Mouse (Mus musculus) MN1 (cell line): ENCODE data around the gene Tpbpb.
"Not testable (repeated sequence)": the region's sequence is repeated elsewhere in the genome, so short reads cannot be mapped to it uniquely, and the experiment has no call there.

Source experiments
- DNase-seq: peaks from one replicate; pipeline ENCODE4 v3.0.0-alpha.2; 2016; ENCODE audit warnings: low spot score

The Tpbpb gene

DNA sequence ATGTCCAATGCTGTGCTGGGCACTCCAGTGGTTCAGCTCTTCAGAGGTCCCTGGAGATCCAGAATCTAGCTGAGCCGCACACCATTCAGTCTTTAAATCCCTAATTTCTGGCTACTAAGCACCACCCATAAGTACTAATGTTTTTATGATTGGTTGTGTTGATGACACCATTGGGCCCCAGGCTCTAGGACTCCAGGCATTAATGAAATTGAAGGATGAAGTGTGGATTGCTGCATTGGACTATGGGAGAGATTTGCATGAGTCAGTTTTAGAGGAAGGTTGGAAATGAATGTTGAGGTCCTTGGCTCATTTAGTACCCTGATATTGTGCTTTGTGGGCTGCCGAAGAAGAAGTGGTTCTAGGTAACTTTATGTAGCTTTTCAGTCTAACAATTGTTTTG is at the start of gene Tpbpb:
Gene Tpbpb, minus strand, starts transcription at position 101 of the 400 bp plus-strand sequence.
- not testable (repeated sequence) for DNase-seq

DNA sequence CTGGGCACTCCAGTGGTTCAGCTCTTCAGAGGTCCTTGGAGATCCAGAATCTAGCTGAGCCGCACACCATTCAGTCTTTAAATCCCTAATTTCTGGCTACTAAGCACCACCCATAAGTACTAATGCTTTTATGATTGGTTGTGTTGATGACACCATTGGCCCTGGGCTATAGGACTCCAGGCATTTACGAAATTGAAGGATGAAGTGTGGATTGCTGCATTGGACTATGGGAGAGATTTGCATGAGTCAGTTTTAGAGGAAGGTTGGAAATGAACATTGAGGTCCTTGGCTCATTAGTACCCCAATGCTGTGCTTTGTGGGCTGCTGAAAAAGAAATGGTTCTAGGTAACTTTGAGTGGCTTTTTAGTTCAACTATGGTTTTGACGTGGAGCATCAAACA is 37.2 kb upstream of the Tpbpb start, which contains the start of gene Tpbpa:
Gene Tpbpa, minus strand, starts transcription at position 101 of the 400 bp plus-strand sequence.
- DNase-seq, result not testable (repeated sequence)

DNA sequence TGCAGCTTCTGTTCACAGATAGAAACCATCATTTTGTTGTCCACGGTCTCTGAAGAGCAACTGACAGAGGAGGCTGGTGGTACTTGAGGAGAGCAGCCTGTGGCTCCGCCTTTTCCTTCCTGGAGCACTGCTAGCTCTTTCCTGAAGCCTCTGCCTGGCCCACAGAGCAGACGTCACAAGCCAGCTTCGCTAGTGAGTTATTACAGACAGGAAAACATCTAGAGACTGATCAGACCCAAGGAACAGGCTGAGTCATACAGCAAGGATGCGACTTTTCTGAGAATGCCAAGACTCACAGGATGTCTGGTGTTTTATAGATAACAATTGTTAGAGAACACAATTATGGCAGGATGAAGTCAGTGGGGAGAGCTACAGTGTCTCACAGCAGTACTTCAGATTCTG is 31.8 kb upstream of the Tpbpb start, which contains the start of the genes Gm49391 and Ctla2a:
Gene Gm49391, minus strand, starts transcription at position 72 of the 402 bp plus-strand sequence.
Gene Ctla2a, minus strand, starts transcription at position 126 of the 402 bp plus-strand sequence.
- DNase-seq, result peak; percentile 73

DNA sequence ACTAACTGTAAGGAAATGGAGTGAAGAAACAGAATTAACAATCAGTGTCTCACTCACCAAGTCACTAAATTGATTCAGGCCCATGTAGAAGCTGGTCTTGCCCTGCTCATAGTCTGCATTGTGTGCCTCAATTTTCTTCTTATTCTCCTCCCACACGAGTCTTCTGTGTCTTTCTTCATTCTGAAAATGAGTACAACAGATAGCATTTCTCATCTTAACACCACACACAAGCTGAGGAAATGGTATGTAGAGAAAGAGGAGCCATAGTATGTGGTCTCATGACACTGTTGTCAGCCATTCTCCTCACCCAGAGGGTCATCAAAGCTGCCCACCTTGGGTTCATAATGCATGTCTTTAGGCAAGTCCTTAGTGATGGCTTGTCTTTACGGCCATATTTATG is 30.8 kb upstream of the Tpbpb start, which contains the start of gene Gm49393:
Gene Gm49393, minus strand, starts transcription at position 101 of the 400 bp plus-strand sequence.
- DNase-seq, result not testable (repeated sequence)

DNA sequence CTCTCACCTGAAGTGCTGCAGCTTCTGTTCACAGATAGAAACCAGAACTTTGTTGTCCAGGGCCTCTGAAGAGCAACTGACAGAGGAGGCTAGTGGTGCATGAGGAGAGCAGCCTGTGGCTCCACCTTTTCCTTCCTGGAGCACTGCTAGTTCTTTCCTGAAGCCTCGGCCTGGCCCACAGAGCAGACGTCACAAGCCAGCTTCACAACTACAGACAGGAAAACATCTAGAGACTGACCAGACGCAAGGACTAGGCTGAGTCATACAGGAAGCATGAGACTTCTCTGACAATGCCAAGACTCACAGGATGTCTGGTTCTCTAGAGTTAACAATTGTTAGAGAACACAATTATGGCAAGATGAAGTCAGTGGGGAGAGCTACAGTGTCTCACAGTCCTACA is 7.4 kb downstream of the Tpbpb start, which contains the start of gene Ctla2b:
Gene Ctla2b, minus strand, starts transcription at position 120 of the 400 bp plus-strand sequence.
- DNase-seq, result peak; percentile 74

DNA sequence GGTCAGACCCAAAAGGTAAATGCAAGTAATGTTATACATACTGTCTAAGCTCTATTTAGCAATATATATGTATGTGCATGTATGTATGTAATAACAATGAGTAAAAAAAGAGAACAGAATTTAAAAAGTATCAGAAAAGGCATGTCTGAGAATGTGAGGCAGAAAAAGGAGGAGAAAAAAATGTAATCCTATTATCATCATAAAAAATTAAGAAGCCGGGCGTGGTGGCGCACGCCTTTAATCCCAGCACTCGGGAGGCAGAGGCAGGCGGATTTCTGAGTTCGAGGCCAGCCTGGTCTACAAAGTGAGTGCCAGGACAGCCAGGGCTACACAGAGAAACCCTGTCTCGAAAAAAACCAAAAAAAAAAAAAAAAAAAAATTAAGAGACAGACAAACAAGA is 7.9 kb downstream of the Tpbpb start, which contains the start of gene Gm49392:
Gene Gm49392, minus strand, starts transcription at position 101 of the 400 bp plus-strand sequence.
- DNase-seq, result not testable (repeated sequence)

DNA sequence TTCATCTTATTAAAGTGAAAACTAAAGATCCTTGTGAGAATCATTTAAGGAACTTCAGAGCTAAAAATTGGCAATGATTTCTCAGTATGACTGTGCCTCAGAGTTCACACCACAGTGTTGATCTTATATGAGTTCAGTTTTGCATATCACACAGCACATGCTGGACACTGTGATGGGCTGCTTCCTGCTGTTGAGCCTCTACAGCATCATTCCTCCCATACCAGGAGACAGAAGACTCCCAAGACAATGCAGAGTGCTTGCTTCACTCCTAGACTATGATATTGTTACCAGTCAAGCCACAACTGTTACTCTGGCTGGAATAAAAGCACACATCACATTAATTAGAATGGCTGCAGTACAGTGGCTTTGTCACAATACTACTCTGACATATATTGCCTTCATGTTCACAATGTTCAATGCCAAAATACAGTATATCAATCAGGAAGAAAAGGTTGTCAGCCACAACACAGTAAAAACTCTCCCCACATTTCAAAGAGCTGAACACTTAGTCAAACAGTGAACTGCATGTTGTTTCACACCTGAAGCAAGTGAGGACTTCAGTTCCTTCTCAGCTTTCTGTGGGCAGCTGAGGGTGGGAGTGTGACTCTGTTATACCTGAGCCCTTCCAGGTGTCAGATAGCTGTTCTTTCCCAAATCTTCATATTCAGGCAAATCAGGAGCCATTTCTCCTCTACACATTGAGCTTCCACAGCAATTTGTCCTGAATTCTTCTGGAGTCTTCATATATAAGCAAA is 9.1 kb downstream of the Tpbpb start:
- no peak for DNase-seq

DNA sequence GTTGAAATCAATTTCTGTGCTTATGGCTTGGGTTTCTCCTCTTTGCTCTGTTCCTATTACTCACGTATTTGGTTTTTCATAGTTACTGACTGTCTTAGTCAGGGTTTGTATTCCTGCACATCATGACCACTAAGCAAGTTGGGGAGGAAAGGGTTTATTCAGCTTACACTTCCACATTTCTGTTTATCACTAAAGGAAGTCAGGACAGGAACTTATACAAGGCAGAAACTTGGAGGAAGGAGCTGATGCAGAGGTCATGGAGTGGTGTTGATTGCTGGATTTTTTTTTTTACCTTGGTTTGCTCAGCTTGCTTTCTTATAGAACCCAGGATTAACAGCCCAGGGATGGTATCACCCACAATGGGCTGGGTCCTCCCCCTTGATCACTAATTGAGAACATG is 12.4 kb downstream of the Tpbpb start:
- no peak for DNase-seq

DNA sequence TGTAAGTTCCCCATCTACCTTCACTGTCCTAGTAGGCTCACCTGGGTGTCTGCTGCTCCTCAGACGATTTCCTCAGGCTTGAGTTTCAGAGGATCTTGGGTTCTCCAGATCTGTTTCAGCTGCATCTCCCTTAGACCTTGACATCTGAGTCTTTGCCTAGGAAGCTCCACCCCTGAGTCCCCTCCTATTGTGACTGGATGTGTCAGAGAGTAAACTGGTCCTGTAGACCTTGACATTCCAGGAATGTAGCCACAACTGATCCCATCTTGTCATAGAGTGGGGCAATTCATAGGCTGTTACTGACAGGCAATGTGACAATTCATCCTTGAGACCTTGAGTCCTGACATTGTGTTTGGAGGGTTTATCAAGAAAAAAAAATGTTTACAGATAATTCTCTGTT is 40.4 kb downstream of the Tpbpb start, which contains the start of gene 4930486L24Rik:
Gene 4930486L24Rik, minus strand, starts transcription at position 195 of the 400 bp plus-strand sequence.
- no peak for DNase-seq
